Mouse (Mus musculus): ENCODE data around the gene Spp2.
A peak's percentile ranks its signal among the peaks of the same experiment; 100 is the strongest.

Spp2 gene

DNA sequence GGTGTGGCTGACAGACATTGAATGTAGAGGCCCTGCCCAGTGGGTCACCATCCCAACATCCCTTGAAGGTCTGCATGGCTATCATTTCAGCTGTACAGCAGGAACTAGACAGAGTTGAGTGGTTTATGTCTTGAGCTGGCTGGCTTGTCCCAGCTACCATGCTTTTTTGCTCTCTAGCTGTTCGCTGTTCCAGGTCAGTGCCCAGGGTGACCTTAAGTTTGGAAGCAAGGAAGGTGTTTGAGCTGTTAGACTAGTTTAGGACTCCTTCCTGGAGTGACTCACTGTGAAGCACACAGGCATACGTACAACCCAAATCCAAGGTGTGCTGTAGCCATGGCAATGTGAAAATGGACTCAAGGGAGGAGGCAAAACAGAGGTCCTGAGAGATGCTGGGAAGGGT lies 61.6 kb downstream of the Spp2 start:
- no peak for DNase-seq

DNA sequence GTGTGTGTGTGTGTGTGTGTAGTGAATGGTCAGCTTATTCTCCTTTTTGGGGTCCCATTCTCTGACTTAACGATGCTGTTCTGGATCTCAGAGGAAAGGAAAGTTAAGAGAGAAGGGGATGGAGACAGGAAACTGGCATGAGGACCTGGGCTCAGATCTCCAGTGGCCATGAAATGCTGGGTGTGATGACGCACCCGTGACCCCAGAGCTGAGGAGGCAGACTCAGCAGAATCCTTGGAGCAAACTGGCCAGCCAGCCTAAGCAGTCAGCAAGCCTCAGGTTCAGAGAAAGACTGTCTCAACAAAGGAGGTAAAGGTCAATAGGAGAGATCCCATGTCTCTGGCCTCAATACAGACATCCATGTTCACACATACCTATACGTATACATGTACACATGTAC lies 63.0 kb downstream of the Spp2 start:
- no peak for DNase-seq

DNA sequence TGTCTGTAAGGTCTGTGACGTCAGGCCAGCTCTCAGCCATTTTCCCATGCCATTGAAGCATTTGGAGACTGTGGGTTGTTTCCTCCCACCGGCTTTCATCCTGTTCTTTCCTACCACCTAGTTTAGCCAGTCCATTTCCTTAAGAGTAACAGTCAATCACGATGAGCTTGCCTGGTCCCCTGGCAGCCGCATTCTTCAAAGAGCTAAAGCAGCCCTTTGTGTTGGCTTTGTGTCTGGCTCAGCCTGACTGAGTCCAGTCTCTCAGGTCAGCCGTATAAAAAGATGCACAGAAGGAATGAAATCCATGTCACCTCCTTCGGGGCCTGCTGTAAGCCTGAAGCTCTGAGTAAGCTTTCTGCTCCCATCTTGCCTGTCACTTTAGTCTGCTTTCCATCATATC lies 65.5 kb downstream of the Spp2 start:
- DNase-seq: no peak

DNA sequence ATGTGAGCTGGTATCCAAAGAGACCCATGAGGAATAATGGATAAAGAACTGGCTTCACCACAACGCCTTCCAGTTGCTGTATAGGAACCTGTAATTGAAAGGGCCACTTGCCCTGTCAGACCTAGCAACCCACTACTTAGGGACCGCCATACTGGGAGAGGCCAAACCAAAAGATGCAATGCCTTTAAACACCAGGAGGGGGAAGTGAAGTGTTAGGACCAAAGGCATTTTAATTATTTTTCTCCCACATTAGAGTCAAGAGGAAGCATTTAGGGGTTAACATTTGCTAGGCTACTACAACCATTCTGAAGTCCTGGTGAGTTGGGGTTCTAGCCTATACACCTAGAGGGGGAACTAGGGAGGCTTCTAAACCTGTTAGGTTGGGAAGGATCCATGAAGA lies 67.1 kb downstream of the Spp2 start:
- DNase-seq: no peak

DNA sequence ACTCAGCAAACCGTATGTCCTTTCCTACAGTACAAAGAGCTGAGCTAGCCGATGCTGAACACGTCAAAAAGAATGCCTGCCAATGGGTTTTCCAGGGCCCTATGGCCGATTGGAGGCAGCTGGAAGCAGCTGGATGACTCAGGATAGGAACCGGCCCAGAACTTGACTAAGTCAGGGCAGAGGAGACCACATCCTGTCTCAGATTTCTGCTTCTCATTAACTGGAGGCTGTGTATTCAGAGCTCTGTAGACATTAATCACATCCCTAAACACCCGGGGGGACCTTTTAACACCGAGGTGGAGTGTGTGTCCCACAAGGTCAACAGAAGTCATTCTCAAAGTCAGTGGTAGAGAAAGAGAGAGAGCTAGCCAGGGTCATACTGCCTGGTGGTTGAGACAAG lies 67.8 kb downstream of the Spp2 start:
- peak; percentile 68 to 85 for DNase-seq

DNA sequence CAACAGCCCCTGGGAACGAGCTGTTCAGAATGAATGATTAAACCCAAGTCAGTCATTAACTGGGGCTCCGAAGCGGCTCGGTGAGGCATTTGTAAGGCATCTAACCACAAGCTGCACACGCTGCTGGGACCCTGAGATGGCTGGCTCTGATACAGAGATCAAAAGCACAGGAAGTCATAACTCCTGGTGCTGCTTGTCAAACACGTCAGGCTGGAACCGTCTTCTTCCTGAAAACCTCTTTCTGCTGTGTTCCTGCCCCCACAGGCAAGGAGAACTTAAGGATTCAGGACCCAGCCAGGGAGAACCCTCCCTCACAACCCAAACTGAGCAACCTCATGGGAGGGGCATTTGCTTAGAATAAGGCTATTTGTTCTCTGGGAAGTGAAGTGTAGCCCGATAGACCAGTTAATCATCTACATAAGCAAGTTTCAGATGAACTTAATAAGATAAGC lies 68.8 kb downstream of the Spp2 start:
- DNase-seq: peak; percentile 49 to 72

All from lung, postnatal 4 days (tissue).